Mouse (Mus musculus) T-helper 1 cell (primary cell): ENCODE results near the gene Kirrel2.

Experiments
- in situ Hi-C: fragments of 300-600 bp; cut with MboI, MseI; formaldehyde crosslinking; loops from one replicate; pipeline ENCODE4 v1.15.1; 2025; ENCODE audit warnings: high pct_unique_total_duplicates

Gene Kirrel2

GRCm38 (mm10) chr7:30417856-30418255 is 39.6 kb downstream of the Kirrel2 start:
- in situ Hi-C loops = no loop called here

DNA sequence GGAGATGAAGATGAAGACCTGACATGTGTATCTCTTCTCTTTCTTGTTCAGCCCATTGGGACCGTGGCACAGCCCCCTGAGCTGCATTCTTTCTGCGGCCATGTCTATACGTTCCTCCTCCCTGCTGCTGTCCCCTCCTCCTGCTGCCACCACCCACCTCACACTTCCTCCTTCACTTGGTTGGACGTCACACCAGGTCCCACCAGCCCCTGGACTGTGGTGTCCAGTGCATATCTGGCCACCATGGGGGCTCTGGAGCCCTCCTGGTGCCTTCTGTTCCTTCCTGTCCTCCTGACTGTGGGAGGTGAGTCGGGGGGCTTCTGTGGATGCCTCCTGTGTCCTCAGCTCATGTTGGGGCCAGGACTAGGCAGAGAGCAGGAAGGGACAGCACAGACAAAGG is 43.9 kb downstream of the Kirrel2 start, which contains the start of gene Tyrobp:
Tyrobp (plus strand) TSS at position 165 of the 400 bp plus-strand sequence.
- in situ Hi-C loops = no loop called here

- in situ Hi-C loops = no loop called here
Measured at GRCm38 (mm10) chr7:30412735-30413147, 44.7 kb downstream of the Kirrel2 start.

- in situ Hi-C loops = no loop called here
Measured at GRCm38 (mm10) chr7:30411023-30411422, 46.5 kb downstream of the Kirrel2 start.

DNA sequence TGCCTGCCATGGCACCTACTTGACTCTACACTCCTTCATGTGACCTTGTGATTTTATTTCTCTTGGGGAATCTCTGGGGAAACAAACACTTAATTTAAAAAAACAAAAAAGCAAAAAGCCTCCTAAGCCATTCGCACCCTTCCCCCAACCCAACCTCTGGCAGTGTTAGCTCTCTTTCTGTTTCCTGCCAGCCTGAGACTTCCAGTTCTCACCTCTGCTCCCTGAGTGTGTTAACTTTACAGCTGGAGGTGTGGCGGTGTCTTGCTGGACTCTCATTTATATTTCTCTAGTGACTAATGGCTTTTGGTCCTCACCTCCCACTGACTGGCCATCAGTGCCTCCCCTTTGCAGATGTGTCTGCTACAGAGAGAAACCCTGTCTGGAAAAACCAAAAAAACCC is 47.7 kb downstream of the Kirrel2 start:
- in situ Hi-C loops = no loop called here

GRCm38 (mm10) chr7:30408639-30409038 is 48.9 kb downstream of the Kirrel2 start:
- in situ Hi-C loops = no loop called here

DNA sequence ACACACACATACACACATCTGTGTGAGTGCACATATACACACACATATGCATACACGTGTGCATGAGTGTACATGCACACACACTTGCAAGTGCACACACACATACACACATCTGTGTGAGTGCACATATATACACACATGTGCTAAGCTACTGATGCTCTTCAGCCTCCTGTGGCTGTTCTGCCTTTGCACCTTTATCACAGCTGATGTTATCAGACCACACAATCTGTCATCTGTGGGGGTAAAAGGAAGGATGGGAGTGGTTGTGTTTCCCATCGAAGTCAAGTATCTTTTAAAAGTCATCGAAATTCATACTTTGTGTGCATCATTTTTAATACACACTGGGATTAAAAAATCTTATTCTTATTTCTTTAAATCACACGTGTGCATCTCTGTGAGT is 55.1 kb downstream of the Kirrel2 start:
- in situ Hi-C loops = no loop called here

- in situ Hi-C loops = no loop called here
Measured at GRCm38 (mm10) chr7:30399671-30400070, 57.8 kb downstream of the Kirrel2 start.
